Mouse (Mus musculus): ENCODE measurements around the gene Plekhg1.

DNA sequence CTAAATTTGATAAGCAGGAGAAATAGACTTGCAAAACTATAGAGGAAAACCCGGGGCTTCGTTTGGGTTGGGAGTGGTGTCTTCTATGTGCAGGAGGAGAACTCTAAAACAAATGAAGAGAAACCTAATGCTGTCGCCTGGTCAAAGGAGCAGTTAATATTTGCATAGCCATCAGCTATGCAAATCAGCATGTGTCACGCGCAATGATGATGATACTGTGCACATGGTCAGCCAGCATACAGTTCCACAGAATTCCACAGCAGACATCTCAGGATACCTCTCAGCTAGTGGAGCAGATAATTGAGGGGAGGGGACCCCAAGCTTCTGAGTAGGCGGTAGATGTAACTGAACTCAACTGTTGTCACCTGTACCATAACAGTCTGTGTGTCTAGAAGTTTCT lies 133.3 kb downstream of the Plekhg1 start:
- TF ChIP-seq CTCF (IDR thresholded peaks at IDR 0.05; ENCODE audit: borderline replicate concordance, control insufficient read depth, extremely low read depth, insufficient read depth, low read length, poor library complexity) (no peak), POLR2A (IDR thresholded peaks at IDR 0.05; ENCODE audit: control insufficient read depth, extremely low read depth, insufficient read depth, low read length, poor library complexity) (no peak)

All from thymus, adult 2 months (tissue).